Mouse (Mus musculus): ENCODE results near the gene Ikzf3. TPM values are rescaled to one million over a fixed set of nuclear protein-coding genes. Genes with fewer than 3 reads are reported as not detected.

Gene Ikzf3
- polyA plus RNA-seq, 1 experiment, result 0.10 TPM

GRCm38 (mm10) chr11:98492959-98493358 lies 52.9 kb downstream of the Ikzf3 start:
- no peaks in the 10 kb centered on the region for H3K27me3 ChIP-seq (ENCODE audit: control insufficient read depth, insufficient read depth, low read length)
- TF ChIP-seq POLR2A (IDR thresholded peaks at IDR 0.05; ENCODE audit: control insufficient read depth, low read depth, low read length), result no peak
- no peak for TF ChIP-seq CTCF (IDR thresholded peaks at IDR 0.05; ENCODE audit: control insufficient read depth, insufficient read depth, insufficient replicate concordance, low read depth, low read length)
- no peak overlapping the region for H3K4me3 ChIP-seq (ENCODE audit: control insufficient read depth, low read depth, low read length)
- no peak overlapping the region for H3K27ac ChIP-seq (ENCODE audit: control insufficient read depth, insufficient read depth, low read depth, low read length)
- H3K36me3 ChIP-seq (ENCODE audit: control insufficient read depth, insufficient read depth, low read length), result no peaks in the 10 kb centered on the region
- H3K4me1 ChIP-seq (ENCODE audit: control insufficient read depth, insufficient read depth, low read length), result no peaks in the 10 kb centered on the region

GRCm38 (mm10) chr11:98491571-98491970 lies 54.3 kb downstream of the Ikzf3 start:
- no peak for TF ChIP-seq CTCF (IDR thresholded peaks at IDR 0.05; ENCODE audit: control insufficient read depth, insufficient read depth, insufficient replicate concordance, low read depth, low read length)
- no peak for TF ChIP-seq POLR2A (IDR thresholded peaks at IDR 0.05; ENCODE audit: control insufficient read depth, low read depth, low read length)
- Histone ChIP-seq H3K27me3 (ENCODE audit: control insufficient read depth, insufficient read depth, low read length) (no peaks in the 10 kb centered on the region), H3K27ac (ENCODE audit: control insufficient read depth, insufficient read depth, low read depth, low read length) (no peak overlapping the region), H3K36me3 (ENCODE audit: control insufficient read depth, insufficient read depth, low read length) (no peaks in the 10 kb centered on the region), H3K4me3 (ENCODE audit: control insufficient read depth, low read depth, low read length) (no peak overlapping the region), H3K4me1 (ENCODE audit: control insufficient read depth, insufficient read depth, low read length) (no peaks in the 10 kb centered on the region)

GRCm38 (mm10) chr11:98488540-98489234 lies 57.1 kb downstream of the Ikzf3 start:
- Histone ChIP-seq H3K27ac (ENCODE audit: control insufficient read depth, insufficient read depth, low read depth, low read length) (no peak overlapping the region), H3K4me3 (ENCODE audit: control insufficient read depth, low read depth, low read length) (no peak overlapping the region), H3K27me3 (ENCODE audit: control insufficient read depth, insufficient read depth, low read length) (no peaks in the 10 kb centered on the region), H3K36me3 (ENCODE audit: control insufficient read depth, insufficient read depth, low read length) (no peaks in the 10 kb centered on the region), H3K4me1 (ENCODE audit: control insufficient read depth, insufficient read depth, low read length) (no peaks in the 10 kb centered on the region)
- TF ChIP-seq CTCF (IDR thresholded peaks at IDR 0.05; ENCODE audit: control insufficient read depth, insufficient read depth, insufficient replicate concordance, low read depth, low read length) (no peak), POLR2A (IDR thresholded peaks at IDR 0.05; ENCODE audit: control insufficient read depth, low read depth, low read length) (no peak)

GRCm38 (mm10) chr11:98487526-98488040 lies 58.2 kb downstream of the Ikzf3 start:
- Histone ChIP-seq H3K27ac (ENCODE audit: control insufficient read depth, insufficient read depth, low read depth, low read length) (no peak overlapping the region), H3K27me3 (ENCODE audit: control insufficient read depth, insufficient read depth, low read length) (no peaks in the 10 kb centered on the region), H3K4me1 (ENCODE audit: control insufficient read depth, insufficient read depth, low read length) (no peaks in the 10 kb centered on the region), H3K36me3 (ENCODE audit: control insufficient read depth, insufficient read depth, low read length) (no peaks in the 10 kb centered on the region), H3K4me3 (ENCODE audit: control insufficient read depth, low read depth, low read length) (no peak overlapping the region)
- TF ChIP-seq POLR2A (IDR thresholded peaks at IDR 0.05; ENCODE audit: control insufficient read depth, low read depth, low read length), result no peak
- TF ChIP-seq CTCF (IDR thresholded peaks at IDR 0.05; ENCODE audit: control insufficient read depth, insufficient read depth, insufficient replicate concordance, low read depth, low read length), result no peak

- Histone ChIP-seq H3K27ac (ENCODE audit: control insufficient read depth, insufficient read depth, low read depth, low read length) (no peak overlapping the region), H3K27me3 (ENCODE audit: control insufficient read depth, insufficient read depth, low read length) (no peaks in the 10 kb centered on the region), H3K4me1 (ENCODE audit: control insufficient read depth, insufficient read depth, low read length) (no peaks in the 10 kb centered on the region), H3K36me3 (ENCODE audit: control insufficient read depth, insufficient read depth, low read length) (no peaks in the 10 kb centered on the region), H3K4me3 (ENCODE audit: control insufficient read depth, low read depth, low read length) (no peak overlapping the region)
- TF ChIP-seq POLR2A (IDR thresholded peaks at IDR 0.05; ENCODE audit: control insufficient read depth, low read depth, low read length) (no peak), CTCF (IDR thresholded peaks at IDR 0.05; ENCODE audit: control insufficient read depth, insufficient read depth, insufficient replicate concordance, low read depth, low read length) (no peak)
Measured at GRCm38 (mm10) chr11:98485749-98486148, 60.1 kb downstream of the Ikzf3 start.

- Histone ChIP-seq H3K36me3 (ENCODE audit: control insufficient read depth, insufficient read depth, low read length) (no peaks in the 10 kb centered on the region), H3K27ac (ENCODE audit: control insufficient read depth, insufficient read depth, low read depth, low read length) (no peak overlapping the region), H3K27me3 (ENCODE audit: control insufficient read depth, insufficient read depth, low read length) (no peaks in the 10 kb centered on the region), H3K4me3 (ENCODE audit: control insufficient read depth, low read depth, low read length) (no peak overlapping the region), H3K4me1 (ENCODE audit: control insufficient read depth, insufficient read depth, low read length) (no peaks in the 10 kb centered on the region)
- TF ChIP-seq CTCF (IDR thresholded peaks at IDR 0.05; ENCODE audit: control insufficient read depth, insufficient read depth, insufficient replicate concordance, low read depth, low read length), result no peak
- no peak for TF ChIP-seq POLR2A (IDR thresholded peaks at IDR 0.05; ENCODE audit: control insufficient read depth, low read depth, low read length)
Measured at GRCm38 (mm10) chr11:98482067-98482466, 63.8 kb downstream of the Ikzf3 start.

GRCm38 (mm10) chr11:98481231-98481630 lies 64.6 kb downstream of the Ikzf3 start:
- Histone ChIP-seq H3K4me3 (ENCODE audit: control insufficient read depth, low read depth, low read length) (no peak overlapping the region), H3K4me1 (ENCODE audit: control insufficient read depth, insufficient read depth, low read length) (no peaks in the 10 kb centered on the region), H3K36me3 (ENCODE audit: control insufficient read depth, insufficient read depth, low read length) (no peaks in the 10 kb centered on the region), H3K27me3 (ENCODE audit: control insufficient read depth, insufficient read depth, low read length) (no peaks in the 10 kb centered on the region), H3K27ac (ENCODE audit: control insufficient read depth, insufficient read depth, low read depth, low read length) (no peak overlapping the region)
- TF ChIP-seq POLR2A (IDR thresholded peaks at IDR 0.05; ENCODE audit: control insufficient read depth, low read depth, low read length) (no peak), CTCF (IDR thresholded peaks at IDR 0.05; ENCODE audit: control insufficient read depth, insufficient read depth, insufficient replicate concordance, low read depth, low read length) (no peak)

Measured in testis, adult 2 months (tissue).